Mouse (Mus musculus): ENCODE measurements around the gene Pdpr. TPM values are rescaled to one million over a fixed set of nuclear protein-coding genes. Genes with fewer than 3 reads are reported as not detected.
"Not testable (repeated sequence)": the region's sequence is repeated elsewhere in the genome, so short reads cannot be mapped to it uniquely, and the experiment has no call there.

Gene Pdpr
- polyA plus RNA-seq, 1 experiment from 2014 or later = 10.0 TPM

DNA sequence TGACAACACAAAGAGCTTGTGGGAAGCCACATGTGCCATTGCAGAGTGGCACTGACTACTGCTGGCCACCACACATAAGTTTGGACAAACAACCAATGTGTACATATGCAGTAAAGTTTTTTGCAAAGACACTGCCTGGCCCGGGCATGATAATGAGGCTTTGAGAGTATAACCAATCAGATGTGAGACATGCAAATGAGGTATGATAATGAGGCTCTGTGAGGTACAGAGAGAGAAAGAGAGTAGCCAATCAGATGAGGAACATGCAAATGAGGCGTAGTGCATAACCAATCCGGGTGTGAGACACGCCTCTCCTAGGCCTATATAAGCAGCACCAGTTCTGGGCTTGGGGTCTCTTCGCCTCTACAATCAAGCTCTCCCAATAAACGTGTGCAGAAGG lies 2.1 kb upstream of the Pdpr start, which contains the start of gene Clec18a:
Clec18a (minus strand) TSS at position 101 of the 400 bp plus-strand sequence.
- not testable (repeated sequence) for H3K4me2 ChIP-seq; H3K9me3 ChIP-seq; H3K27me3 ChIP-seq; H3K4me3 ChIP-seq; H3K27ac ChIP-seq; H3K9ac ChIP-seq; H3K36me3 ChIP-seq; ATAC-seq (ENCODE audit: insufficient number of reproducible peaks, low FRiP score, low TSS enrichment, low read depth)
- WGBS = 88% methylated on average over 6 of the region's 6 CpGs
- peaks cover 11% of the 10 kb centered on the region for H3K4me1 ChIP-seq

- H3K4me2 ChIP-seq = peak overlapping the region; percentile 79
- H3K4me1 ChIP-seq = peaks cover 11% of the 10 kb centered on the region
- H3K9me3 ChIP-seq, H3K27ac ChIP-seq, H3K27me3 ChIP-seq, H3K36me3 ChIP-seq: not testable (repeated sequence)
- peak overlapping the region; percentile 61 for H3K9ac ChIP-seq
- peak overlapping the region; percentile 60 for H3K4me3 ChIP-seq
- WGBS = under 1% methylated on average over 35 of the region's 69 CpGs
- ATAC-seq (ENCODE audit: insufficient number of reproducible peaks, low FRiP score, low TSS enrichment, low read depth) = peak; percentile 4; the same call in 1 of the 2 replicates
Observed at GRCm38 (mm10) chr8:111094719-111095302, 381 bp downstream of the Pdpr start.

DNA sequence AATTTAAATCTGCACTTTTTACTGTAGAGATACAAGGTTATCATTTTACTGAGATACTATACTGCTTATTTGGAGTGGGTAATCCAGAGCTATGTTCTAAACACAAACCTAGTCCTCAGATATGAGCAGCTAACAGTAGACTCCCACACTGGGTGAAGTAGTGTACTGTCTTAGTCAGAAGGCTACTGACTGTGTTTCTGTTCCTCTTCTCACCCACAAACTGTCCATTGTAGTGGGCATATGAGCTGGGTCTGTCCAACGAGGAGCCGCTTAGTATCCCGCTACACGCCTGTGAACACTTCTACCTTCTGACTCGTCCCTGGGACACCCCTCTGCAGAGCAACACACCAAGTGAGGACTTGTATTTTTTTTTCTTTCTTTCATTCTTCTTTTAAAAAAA lies 20.5 kb downstream of the Pdpr start:
- ATAC-seq (ENCODE audit: insufficient number of reproducible peaks, low FRiP score, low TSS enrichment, low read depth) = no peak

GRCm38 (mm10) chr8:111119481-111119880 lies 25.1 kb downstream of the Pdpr start:
- H3K36me3 ChIP-seq = peaks cover 89% of the 10 kb centered on the region
- WGBS = 87% methylated on average over 3 of the region's 3 CpGs

More for the DNA sequence above, 20.5 kb downstream of the Pdpr start:
- 90% methylated on average over 5 of the region's 5 CpGs for WGBS
- Histone ChIP-seq H3K9ac (no peak overlapping the region), H3K36me3 (peaks cover 76% of the 10 kb centered on the region), H3K4me2 (no peak overlapping the region), H3K4me3 (no peak overlapping the region), H3K4me1 (no peaks in the 10 kb centered on the region), H3K27me3 (no peaks in the 10 kb centered on the region), H3K9me3 (no peaks in the 10 kb centered on the region), H3K27ac (no peak overlapping the region)

DNA sequence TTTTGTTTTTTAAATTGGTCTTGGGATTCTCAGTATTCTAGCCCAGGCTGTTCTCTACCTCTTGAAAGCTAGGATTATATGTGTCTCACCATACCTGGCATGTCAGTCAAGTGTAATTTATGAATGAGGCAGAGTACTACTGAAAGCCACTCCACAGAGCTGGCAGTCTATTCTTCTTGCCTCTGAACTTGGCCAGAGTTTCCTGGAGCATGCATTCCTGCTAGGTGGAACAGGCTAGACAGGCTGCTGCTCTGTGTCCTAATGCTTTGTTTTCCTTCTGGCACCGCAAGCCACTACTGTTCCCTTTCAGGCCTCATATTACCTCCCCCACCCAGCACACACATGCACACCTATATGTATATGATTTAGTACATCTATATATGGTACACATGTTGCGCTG lies 36.3 kb downstream of the Pdpr start:
- no peaks in the 10 kb centered on the region for H3K9me3 ChIP-seq
- no peak overlapping the region for H3K9ac ChIP-seq
- no peaks in the 10 kb centered on the region for H3K27me3 ChIP-seq
- no peak overlapping the region for H3K27ac ChIP-seq
- no peaks in the 10 kb centered on the region for H3K4me1 ChIP-seq
- ATAC-seq (ENCODE audit: insufficient number of reproducible peaks, low FRiP score, low TSS enrichment, low read depth) = no peak
- no peak overlapping the region for H3K4me3 ChIP-seq
- peaks cover 87% of the 10 kb centered on the region for H3K36me3 ChIP-seq
- no peak overlapping the region for H3K4me2 ChIP-seq
- WGBS = 92% methylated on average over 2 of the region's 2 CpGs

More at GRCm38 (mm10) chr8:111119481-111119880, 25.1 kb downstream of the Pdpr start:
- H3K4me3 ChIP-seq = no peak overlapping the region
- no peaks in the 10 kb centered on the region for H3K27me3 ChIP-seq
- ATAC-seq (ENCODE audit: insufficient number of reproducible peaks, low FRiP score, low TSS enrichment, low read depth) = no peak
- no peak overlapping the region for H3K27ac ChIP-seq
- no peaks in the 10 kb centered on the region for H3K4me1 ChIP-seq
- no peak overlapping the region for H3K9ac ChIP-seq
- H3K4me2 ChIP-seq = no peak overlapping the region
- 0 out of 2 replicates have a peak, but pooled peaks cover 3% of the 10 kb centered on the region for H3K9me3 ChIP-seq

- Histone ChIP-seq H3K36me3 (peaks cover 10% of the 10 kb centered on the region; the same call in 1 of the 2 replicates), H3K4me2 (no peak overlapping the region), H3K27ac (no peak overlapping the region), H3K9ac (no peak overlapping the region), H3K27me3 (no peaks in the 10 kb centered on the region), H3K4me3 (no peak overlapping the region), H3K4me1 (peaks cover 14% of the 10 kb centered on the region), H3K9me3 (no peaks in the 10 kb centered on the region)
- ATAC-seq (ENCODE audit: insufficient number of reproducible peaks, low FRiP score, low TSS enrichment, low read depth) = no peak
Observed at GRCm38 (mm10) chr8:111142521-111142920, 48.1 kb downstream of the Pdpr start.

GRCm38 (mm10) chr8:111144901-111145459 lies 50.5 kb downstream of the Pdpr start:
- Histone ChIP-seq H3K4me2 (peak overlapping the region; percentile 69), H3K9ac (peak overlapping the region; percentile 44), H3K4me3 (peak overlapping the region; percentile 70), H3K4me1 (peaks cover 14% of the 10 kb centered on the region)
- not testable (repeated sequence) for H3K9me3 ChIP-seq, H3K27me3 ChIP-seq, H3K36me3 ChIP-seq, H3K27ac ChIP-seq
- peak; percentile 40 for ATAC-seq (ENCODE audit: insufficient number of reproducible peaks, low FRiP score, low TSS enrichment, low read depth)
- WGBS = 0% methylated on average over 56 of the region's 63 CpGs

DNA sequence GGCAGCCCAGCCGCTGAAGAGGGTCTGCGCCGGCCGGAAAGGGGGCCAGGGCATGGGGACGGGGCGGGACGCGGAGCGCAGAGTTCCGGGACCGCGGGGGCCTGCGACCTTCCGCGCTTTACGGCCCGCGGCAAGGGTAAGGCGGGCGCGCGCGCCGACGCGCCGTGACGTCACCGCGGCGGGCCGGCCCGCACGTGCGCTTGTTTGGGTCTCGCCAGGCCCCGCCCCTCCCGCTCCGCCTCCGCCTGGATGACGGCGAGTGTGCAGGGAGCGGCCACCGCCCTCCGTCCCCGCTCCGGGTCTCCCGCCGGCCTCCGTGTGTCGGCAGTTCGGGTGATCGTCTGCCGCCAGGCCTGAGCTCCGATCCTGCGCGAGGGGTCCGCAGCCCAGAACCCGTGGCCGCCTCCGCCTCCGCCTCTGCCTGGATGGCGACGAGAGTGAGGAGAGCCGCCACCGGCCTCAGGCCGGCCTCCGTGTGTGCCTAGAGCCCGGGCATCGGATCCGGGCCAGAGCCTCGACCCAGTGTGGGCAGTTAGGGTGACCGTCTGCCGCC lies 51.1 kb downstream of the Pdpr start:
- Histone ChIP-seq H3K4me3 (peak overlapping the region; percentile 70), H3K4me1 (peaks cover 14% of the 10 kb centered on the region), H3K9ac (peak overlapping the region; percentile 71), H3K4me2 (peak overlapping the region; percentile 84), H3K27ac (peak overlapping the region; percentile 59; the same call in 1 of the 2 replicates)
- not testable (repeated sequence) for H3K36me3 ChIP-seq, H3K9me3 ChIP-seq, H3K27me3 ChIP-seq
- ATAC-seq (ENCODE audit: insufficient number of reproducible peaks, low FRiP score, low TSS enrichment, low read depth) = peak; percentile 90
- under 1% methylated on average over 53 of the region's 74 CpGs for WGBS

DNA sequence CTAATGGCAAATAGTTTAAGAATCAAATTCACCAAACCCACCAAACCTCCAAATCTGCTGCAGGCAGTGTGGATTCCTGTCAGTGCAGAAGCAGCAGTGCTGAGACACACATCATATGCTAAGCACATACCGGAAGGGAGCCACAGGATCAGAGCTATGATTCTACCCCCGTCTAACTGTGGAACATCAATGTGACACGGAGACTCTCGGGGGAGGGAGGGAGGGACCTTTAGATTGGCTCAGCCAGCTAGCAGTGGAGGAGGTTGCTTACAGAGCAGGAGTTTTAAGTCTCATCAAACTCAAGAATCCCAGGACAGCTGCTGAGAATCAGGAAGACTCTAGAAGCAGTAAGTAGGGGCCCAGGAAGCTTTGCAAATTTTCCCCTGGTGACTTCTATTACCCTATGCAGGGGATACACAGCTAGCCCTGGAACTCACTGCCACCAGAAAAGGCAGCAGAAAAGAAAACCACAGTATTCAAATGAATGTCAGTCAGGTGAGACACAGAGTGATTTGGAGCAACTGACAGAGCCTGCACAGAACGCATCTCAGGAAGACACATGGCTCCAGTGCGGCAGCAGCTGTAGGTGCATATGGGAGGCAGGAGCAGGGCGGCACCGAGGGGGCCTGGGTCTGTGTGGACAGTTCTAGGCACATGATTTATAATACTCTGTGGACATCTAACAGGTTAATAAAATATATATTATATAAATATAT lies 61.4 kb downstream of the Pdpr start:
- no peak overlapping the region for H3K27ac ChIP-seq
- no peak overlapping the region for H3K4me2 ChIP-seq
- no peak overlapping the region for H3K9ac ChIP-seq
- H3K9me3 ChIP-seq = no peaks in the 10 kb centered on the region
- peaks cover 93% of the 10 kb centered on the region for H3K36me3 ChIP-seq
- no peak for ATAC-seq (ENCODE audit: insufficient number of reproducible peaks, low FRiP score, low TSS enrichment, low read depth)
- H3K27me3 ChIP-seq = no peaks in the 10 kb centered on the region
- 91% methylated on average over 8 of the region's 8 CpGs for WGBS
- no peak overlapping the region for H3K4me3 ChIP-seq
- H3K4me1 ChIP-seq = no peaks in the 10 kb centered on the region

- no peak for ATAC-seq (ENCODE audit: insufficient number of reproducible peaks, low FRiP score, low TSS enrichment, low read depth)
- H3K36me3 ChIP-seq = peaks cover 98% of the 10 kb centered on the region
Observed at GRCm38 (mm10) chr8:111157617-111158016, 63.2 kb downstream of the Pdpr start.

DNA sequence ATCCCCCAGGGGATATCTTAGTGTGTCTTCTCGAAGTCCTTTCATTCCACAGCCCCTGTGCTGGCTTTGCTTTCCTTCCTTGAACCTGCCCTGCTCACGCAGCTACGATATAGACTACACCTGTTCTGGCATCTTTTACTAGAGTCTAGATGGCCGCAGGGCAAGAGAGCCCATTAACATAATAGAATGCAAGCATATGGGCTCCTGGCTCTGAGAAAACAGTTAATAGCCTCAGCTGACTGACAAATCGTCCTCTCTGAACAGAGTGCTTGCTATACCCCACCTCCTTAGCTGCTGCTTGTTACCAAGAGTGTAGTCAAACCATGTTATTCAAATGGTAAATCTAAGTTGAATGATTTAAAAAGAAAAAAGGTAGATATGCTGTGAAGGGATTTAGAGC lies 77.2 kb downstream of the Pdpr start:
- no peak for ATAC-seq (ENCODE audit: insufficient number of reproducible peaks, low FRiP score, low TSS enrichment, low read depth)
- no peak overlapping the region for H3K9ac ChIP-seq
- no peak overlapping the region for H3K27ac ChIP-seq
- peaks cover 89% of the 10 kb centered on the region for H3K36me3 ChIP-seq
- no peaks in the 10 kb centered on the region for H3K4me1 ChIP-seq
- H3K4me3 ChIP-seq = no peak overlapping the region
- H3K27me3 ChIP-seq = no peaks in the 10 kb centered on the region
- H3K9me3 ChIP-seq = no peaks in the 10 kb centered on the region
- WGBS = 57% methylated on average over 5 of the region's 5 CpGs
- no peak overlapping the region for H3K4me2 ChIP-seq

More at GRCm38 (mm10) chr8:111157617-111158016, 63.2 kb downstream of the Pdpr start:
- Histone ChIP-seq H3K4me1 (no peaks in the 10 kb centered on the region), H3K27ac (no peak overlapping the region), H3K27me3 (no peaks in the 10 kb centered on the region), H3K9me3 (no peaks in the 10 kb centered on the region), H3K4me2 (no peak overlapping the region), H3K4me3 (no peak overlapping the region), H3K9ac (no peak overlapping the region)
- 52% methylated on average over 14 of the region's 14 CpGs for WGBS

- Histone ChIP-seq H3K4me1 (no peaks in the 10 kb centered on the region), H3K36me3 (peaks cover 67% of the 10 kb centered on the region), H3K4me2 (no peak overlapping the region), H3K27ac (no peak overlapping the region), H3K4me3 (no peak overlapping the region), H3K9me3 (no peaks in the 10 kb centered on the region), H3K9ac (no peak overlapping the region), H3K27me3 (no peaks in the 10 kb centered on the region)
- 75% methylated on average over 4 of the region's 4 CpGs for WGBS
- no peak for ATAC-seq (ENCODE audit: insufficient number of reproducible peaks, low FRiP score, low TSS enrichment, low read depth)
Observed at GRCm38 (mm10) chr8:111185472-111185947, 91.1 kb downstream of the Pdpr start.

Data from limb, embryonic 15.5 days (tissue).